In the genomic region with DNA sequence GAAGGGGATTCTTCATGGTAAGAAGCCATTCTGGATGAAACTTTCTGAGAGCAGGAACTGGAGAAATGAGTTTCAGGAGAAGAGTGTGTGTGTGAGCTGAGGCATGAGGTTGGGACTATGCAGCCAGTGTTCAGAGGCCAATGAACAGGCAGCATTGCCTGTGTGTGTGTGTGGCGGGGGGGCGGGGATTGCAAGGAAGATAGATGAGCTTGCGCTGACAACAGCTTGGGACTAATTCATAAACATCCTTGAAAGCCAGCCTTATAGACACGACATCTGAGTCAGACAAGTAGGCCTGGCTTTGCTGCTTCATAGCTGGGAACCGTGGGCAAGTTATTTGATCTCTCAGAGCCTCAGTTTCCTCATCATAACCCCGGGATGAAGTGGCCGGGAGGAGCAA, we compare ENCODE assay signal across 27 mouse cellular contexts.
"Had no signal": no experiment of that assay in that cellular context is flagged by ENCODE, and none has a peak within 500 bp of the region (broad histone marks: within the 10 kb centered on the region; RNA-seq: fewer than 3 reads in every experiment).

No protein-coding gene starts in this region.

- H3K4me2 ChIP-seq: limb, embryonic 12.5 days; limb, embryonic 13.5 days; limb, embryonic 15.5 days; liver, embryonic 11.5 days; liver, embryonic 12.5 days; liver, embryonic 13.5 days; liver, embryonic 15.5 days; midbrain, embryonic 11.5 days; midbrain, embryonic 12.5 days; midbrain, embryonic 13.5 days; midbrain, embryonic 15.5 days had no signal

- H3K27ac ChIP-seq: left cerebral cortex, adult 2 months; limb, embryonic 10.5 days; limb, embryonic 12.5 days; limb, embryonic 13.5 days; limb, embryonic 15.5 days; liver, embryonic 12.5 days; liver, embryonic 13.5 days; liver, embryonic 14.5 days; liver, embryonic 15.5 days; macrophage; midbrain, embryonic 10.5 days; midbrain, embryonic 12.5 days; midbrain, embryonic 13.5 days; midbrain, embryonic 15.5 days had no signal

- ATAC-seq: liver, embryonic 12.5 days; liver, postnatal 0 days; lung, postnatal 0 days; midbrain, embryonic 13.5 days; midbrain, embryonic 15.5 days had no signal

- H3K4me3 ChIP-seq: left cerebral cortex, adult 2 months; limb, embryonic 10.5 days; limb, embryonic 12.5 days; limb, embryonic 13.5 days; limb, embryonic 15.5 days; liver, embryonic 12.5 days; liver, embryonic 13.5 days; liver, embryonic 15.5 days; megakaryocyte, embryonic 14.5 days; midbrain, embryonic 10.5 days; midbrain, embryonic 12.5 days; midbrain, embryonic 13.5 days; midbrain, embryonic 15.5 days; myocyte had no signal

- H3K9ac ChIP-seq: limb, embryonic 12.5 days; limb, embryonic 13.5 days; limb, embryonic 15.5 days; liver, embryonic 12.5 days; liver, embryonic 13.5 days; liver, embryonic 14.5 days; liver, embryonic 15.5 days; liver, postnatal 0 days; midbrain, embryonic 12.5 days; midbrain, embryonic 13.5 days; midbrain, embryonic 15.5 days had no signal

- H3K4me1 ChIP-seq: limb, embryonic 12.5 days; limb, embryonic 13.5 days; limb, embryonic 15.5 days; liver, embryonic 12.5 days; liver, embryonic 13.5 days; liver, embryonic 15.5 days; midbrain, embryonic 12.5 days; midbrain, embryonic 13.5 days; midbrain, embryonic 15.5 days had no signal

- H3K27me3 ChIP-seq: limb, embryonic 12.5 days; limb, embryonic 13.5 days; limb, embryonic 15.5 days; liver, embryonic 12.5 days; liver, embryonic 13.5 days; liver, embryonic 15.5 days; midbrain, embryonic 12.5 days; midbrain, embryonic 13.5 days; midbrain, embryonic 15.5 days had no signal

- H3K9me3 ChIP-seq: limb, embryonic 10.5 days; limb, embryonic 15.5 days; liver, embryonic 13.5 days; liver, embryonic 15.5 days; midbrain, embryonic 12.5 days; midbrain, embryonic 13.5 days; midbrain, embryonic 15.5 days had no signal

- DNase-seq: layer of hippocampus, postnatal 36 days; liver; liver, embryonic 13.5 days; liver, postnatal 0 days; lung, adult 2 months; lung, postnatal 14 days; lung, postnatal 36 days; lung, postnatal 4 days; midbrain, embryonic 14.5 days had no signal

- H3K36me3 ChIP-seq: limb, embryonic 10.5 days; limb, embryonic 12.5 days; limb, embryonic 13.5 days; limb, embryonic 15.5 days; liver, embryonic 12.5 days; liver, embryonic 13.5 days; liver, embryonic 15.5 days; midbrain, embryonic 10.5 days; midbrain, embryonic 12.5 days; midbrain, embryonic 13.5 days; midbrain, embryonic 15.5 days had no signal
